Mouse (Mus musculus) layer of hippocampus, postnatal 10 days (tissue): ENCODE results near the gene Rnf213. TPM values are rescaled to one million over a fixed set of nuclear protein-coding genes. Genes with fewer than 3 reads are reported as not detected.
"Not testable (repeated sequence)": the region's sequence is repeated elsewhere in the genome, so short reads cannot be mapped to it uniquely, and the experiment has no call there.

Experiments
- DNase-seq, 2 experiments: peaks; one replicate each; pipeline ENCODE4 v3.0.0; 2021; ENCODE audit warnings: low spot score in 2 of 2
- long read RNA-seq: library from polyadenylated mRNA; stranded (forward); transcript quantifications from one replicate; pipeline ENCODE4 v2.0.0, GENCODE M21; 2023
- total RNA-seq, 2 experiments: library from RNA; stranded (reverse); gene quantifications; 2 replicates each; pipeline ENCODE4 v1.2.3; 2021

Rnf213 gene
- total RNA-seq: 1 to 10 TPM; 3.8 TPM
- long read RNA-seq: 0 reads

DNA sequence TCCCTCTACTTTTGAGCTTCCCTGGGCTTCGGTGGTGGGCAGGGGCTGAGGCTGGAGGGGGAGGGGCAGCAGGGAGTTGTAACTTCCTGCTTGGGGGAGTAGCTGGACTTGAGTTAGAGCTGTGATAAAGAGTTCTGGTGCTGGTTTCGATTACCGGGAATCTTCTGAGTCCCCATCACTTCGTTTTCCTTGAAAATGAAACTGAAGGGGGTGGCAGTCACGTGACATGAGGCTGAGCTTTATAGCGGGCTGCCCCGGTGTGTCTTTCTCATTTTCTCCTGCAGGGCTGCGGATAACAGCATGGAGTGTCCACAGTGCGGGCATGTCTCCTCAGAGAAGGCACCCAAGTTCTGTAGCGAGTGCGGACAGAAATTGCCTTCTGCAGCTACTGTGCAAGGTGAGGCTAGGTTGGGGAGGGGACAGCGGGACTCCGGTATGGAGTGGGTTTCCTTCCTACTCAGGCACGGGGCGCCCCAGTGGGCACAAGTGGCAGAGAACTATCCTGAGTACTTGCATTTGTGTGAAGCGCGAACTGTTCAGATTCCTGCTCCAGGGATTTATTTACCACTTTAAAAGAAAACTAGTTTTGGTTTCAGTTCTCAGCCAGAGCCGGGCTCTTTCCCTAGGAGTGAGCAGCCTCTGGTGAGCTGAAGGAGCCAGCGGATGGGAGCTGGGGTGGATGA lies at the start of gene Rnf213:
Rnf213 (plus strand) TSS at position 301 of the 683 bp plus-strand sequence.
- DNase-seq: peak; percentile 28 to 47

DNA sequence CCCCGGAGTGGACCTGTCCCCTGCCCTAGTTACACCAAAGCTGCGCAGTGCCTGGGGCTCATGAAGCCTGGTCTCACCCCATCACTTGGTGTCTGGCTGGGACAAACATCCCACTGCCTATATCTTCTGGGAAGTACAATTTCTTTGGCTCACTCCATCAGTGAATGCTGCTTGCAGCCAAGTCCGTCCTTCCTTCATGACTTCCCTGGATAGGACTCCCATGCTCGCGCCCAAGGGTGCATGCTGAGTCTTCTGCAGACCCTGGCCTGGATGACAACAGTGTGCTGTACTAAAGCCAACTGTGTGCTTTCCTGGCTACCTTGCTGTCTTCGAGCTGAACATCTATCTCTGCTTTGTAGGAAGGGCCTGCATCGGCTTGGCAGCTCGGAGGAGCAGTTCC lies 48.7 kb upstream of the Rnf213 start:
- DNase-seq: no peak

DNA sequence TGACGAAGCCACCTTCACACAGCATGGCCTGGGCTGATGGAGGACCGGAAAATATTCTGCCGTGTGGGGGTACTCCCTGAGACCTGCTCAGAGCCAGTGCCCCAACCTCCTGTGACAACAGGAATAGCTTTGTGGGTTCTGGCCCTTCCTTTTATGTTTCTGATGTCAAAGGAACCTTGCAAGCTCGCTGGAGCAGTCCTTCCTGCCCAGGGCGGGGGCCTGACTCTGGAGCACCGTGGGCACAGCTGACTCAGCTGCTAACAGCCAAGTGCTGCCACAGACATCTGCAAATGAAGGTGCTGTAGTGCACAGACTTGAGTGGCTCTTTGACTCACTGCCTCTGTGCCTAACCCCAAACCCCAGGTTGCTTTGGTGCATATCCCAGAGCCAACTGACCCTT lies 48.0 kb upstream of the Rnf213 start:
- no peak for DNase-seq

DNA sequence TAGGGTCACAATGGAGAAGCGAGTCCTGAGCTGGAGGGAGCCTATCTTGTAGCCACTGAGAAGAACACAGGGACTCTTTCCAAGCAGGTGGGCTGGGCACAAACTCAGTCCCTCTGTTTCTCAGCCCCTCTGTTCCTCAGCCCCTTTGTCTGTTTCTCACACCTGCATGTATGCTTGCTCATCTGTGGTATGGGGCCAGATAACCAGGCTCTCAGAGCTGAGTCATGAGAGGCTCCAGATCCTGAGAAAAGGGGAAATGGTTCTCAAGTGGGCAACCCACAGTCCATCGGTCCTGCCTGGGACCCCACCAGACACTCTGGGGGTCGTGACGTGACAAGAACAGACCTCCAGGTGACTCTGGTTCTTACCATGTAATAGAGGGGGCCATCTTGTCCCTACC lies 45.8 kb upstream of the Rnf213 start:
- no peak for DNase-seq

DNA sequence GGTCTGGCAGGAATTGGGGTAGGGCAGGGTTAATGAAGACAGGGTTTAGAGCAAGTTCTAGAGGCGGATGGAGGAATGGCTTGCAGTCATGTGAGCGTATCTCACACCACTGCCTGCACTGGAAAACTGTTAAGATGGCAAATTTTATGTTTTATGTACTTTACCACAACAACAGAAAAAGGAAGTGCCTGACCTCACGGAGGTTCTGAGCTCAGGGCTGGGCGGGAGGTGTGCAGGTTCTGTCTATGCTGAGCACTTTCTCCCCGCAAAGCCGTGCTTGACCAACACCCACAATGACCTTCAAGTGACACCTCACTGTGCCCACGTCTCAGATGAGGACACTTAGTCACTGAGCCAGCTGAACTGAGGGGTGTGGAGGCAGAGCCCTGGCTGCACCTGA lies 40.8 kb upstream of the Rnf213 start:
- DNase-seq: no peak

DNA sequence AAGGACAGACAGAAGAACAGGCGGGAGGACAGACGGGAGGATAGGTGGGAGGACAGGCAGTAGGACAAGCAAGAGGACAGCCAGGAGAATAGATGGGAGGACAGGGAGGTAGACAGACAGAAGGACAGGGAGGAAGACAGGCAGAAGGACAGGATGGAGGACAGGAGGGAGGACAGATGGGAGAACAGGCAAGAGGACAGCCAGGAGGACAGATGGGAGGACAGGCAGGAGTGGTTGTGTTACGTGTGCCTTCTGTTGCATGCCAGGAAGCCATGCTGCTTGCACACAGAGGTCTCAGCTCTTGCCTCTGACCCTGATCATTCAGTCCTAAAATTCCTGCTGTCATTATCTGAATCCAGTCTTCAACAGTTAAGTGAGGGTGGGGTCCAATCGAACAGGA lies 39.0 kb upstream of the Rnf213 start:
- DNase-seq: no peak

DNA sequence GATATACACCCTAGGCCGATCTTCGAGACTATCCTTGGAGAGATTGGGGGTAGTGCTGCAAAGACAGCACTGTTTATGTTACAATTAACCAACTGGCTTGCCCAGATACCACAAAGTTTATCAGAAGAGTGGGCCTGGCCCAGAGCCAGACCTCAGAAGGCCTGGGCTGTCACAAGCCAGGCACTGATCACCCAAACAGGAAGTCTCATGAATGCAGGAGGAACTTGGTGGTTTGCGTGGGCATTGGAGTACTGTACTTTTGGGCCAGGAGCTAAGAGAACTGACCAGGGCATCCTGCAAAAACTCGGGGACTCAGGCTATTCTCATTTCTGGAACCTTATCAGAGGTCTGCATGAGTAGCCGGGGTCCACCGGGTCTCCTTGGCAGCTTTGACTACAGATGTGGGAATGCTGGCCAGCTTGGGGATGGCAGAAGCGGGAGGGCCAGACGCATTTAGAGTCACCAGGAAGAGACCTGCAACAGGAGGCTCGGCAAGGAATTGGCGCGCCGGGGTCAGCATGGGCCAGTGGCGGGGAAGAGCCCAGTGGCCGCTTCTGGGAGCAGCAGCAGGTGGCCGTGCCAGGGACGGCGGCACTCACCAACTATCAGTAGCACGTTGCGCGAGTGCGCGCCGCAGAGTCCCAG lies 38.0 kb upstream of the Rnf213 start:
- peak; percentile 22 to 29 for DNase-seq

DNA sequence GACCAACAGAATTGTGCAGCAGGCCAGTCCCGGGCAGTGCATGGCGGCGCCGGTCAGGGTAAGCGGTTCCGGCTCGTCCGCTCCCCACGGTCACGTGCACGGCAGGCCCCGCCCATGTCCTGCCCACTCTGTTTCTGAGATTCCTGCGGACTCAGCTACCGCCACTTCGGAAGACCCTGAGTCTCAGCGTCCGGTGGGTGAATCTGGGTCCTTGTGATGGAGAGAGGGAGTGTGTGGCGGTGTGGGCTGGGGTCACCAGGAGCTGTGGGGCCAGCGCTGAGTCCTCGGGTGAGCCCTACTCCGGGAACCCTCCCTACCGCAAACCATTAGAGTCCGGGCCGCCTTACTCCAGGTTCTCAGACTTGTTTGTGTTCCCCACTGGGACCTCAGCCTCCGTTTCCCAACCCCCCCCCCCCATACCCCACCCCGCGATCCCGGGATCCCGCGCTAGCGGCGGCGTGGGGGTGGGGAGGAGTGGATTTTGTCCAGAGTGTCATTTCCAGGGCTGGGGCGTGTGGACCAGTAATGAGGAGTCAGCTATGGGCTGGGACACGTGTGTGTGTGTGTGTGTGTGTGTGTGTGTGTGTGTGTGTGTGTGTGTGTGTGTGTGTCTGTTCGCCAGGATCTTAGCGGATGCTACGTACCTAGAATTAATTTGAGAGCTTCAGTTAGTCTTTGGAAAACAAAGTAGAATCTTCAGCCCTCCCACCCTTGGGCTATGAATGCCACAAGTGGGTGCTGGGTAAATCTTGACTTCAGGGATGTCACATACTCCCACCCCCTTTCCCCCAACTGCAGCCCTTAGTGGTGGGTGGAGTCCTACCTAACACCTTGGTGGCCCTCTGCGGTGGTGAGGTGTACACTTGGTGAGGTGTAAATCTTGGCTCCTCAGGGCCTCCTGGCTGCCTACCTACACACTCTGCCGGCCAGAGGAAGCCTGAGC lies 37.2 kb upstream of the Rnf213 start, which contains the start of the genes Sgsh and Slc26a11:
Sgsh (minus strand) TSS at position 94 of the 943 bp plus-strand sequence.
Slc26a11 (plus strand) TSS at position 115 of the 943 bp plus-strand sequence.
- DNase-seq: peak; percentile 72 to 81

DNA sequence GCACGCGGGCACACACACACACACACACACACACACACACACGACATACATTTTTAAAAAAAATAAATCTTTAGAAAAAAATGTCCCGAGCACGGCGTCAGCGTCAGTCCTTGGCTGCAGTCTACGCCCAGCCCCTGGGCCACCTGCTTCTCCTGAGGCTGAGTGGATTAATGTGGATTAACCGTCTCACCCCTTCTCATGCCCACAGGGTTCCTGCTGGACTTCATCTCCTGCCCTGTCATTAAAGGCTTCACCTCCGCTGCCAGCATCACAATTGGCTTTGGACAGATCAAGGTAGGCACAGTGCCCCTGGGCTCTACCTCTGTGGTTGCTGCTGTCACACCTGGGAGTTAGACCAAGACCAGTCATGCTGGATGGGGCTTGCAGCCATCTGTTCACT lies 33.8 kb upstream of the Rnf213 start:
- DNase-seq: no peak

DNA sequence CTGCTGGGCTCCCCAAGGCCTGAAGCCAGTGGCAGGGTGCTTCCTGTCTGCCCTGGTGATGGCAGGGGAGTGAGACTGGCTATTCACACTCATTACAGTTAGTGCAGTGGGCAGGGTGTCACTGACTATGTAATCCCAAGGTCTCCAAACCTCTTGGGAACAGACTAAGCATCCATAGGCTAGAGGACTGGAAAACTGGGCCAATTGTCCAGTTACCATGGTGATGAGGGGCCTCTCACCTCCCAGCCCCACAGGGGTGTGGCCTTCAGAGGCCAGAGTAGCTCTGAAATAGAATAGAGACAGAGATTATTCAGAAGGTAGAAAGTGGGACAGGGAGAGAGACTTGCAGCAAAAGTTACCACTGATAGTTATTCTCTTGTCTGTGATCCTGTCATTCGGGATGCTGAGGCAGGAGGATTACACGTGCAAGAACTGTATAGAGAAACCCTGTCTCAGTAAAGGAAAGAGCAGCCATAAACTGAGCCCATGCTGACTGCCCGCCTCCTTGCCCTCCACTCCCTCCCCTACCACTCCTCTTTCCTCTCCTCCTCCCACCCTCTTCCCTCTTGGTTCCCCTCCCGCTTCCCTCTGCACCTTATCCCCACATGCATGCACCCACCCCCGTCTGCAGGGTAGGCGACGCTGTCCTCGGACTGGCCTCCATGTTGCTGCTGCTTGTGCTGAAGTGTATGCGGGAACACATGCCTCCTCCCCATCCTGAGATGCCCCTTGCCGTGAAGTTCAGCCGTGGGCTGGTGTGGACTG lies 29.9 kb upstream of the Rnf213 start:
- DNase-seq: no peak

DNA sequence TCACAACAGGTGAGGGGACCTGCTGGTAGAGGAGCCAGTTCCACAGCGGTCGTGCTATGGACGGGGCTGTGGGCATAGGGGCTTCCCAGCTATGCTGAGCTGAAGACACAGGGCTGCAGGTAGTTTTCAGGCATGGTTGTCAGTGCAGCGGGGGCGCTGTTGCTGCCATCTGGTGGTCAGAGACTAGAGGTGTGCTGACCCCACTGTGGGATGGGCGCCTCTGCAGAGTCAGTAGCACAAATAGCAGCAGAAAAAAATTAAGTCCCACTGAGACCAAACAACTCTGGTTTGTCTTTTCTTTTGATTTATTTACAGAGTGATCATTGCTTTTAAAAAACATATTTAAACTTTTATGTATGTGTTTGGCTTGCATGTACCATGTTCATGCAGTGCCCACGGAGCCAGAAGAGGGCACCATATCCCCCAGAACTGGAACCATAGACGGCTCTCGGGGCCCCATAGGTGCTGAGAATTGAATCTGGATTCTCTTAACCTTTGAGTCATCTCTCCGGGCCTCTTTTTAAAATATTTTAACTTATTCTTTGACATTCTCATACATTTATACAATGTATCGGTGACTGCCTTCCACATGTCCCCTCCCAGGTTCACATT lies 29.3 kb upstream of the Rnf213 start:
- DNase-seq: peak; percentile 68 to 78

DNA sequence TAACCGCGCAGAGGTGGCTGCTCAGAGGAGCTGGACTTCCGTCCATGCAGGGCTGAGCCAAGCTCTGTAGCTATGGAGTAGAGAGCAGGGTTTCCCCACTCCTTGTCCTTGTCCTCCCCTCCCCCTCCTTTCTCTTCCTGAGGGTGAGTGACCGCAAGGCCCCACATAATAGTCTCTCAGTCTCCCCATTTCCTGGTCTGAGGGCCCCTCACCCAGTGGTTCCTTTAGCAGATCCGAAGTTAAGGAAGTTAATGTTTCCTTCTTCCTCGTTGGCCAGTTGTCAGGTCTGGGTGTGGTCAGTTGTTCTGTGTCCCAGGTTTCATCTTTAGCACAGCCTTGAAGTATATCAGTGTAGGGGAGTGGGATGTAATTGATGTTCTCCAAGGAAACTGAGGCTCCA lies 17.5 kb upstream of the Rnf213 start:
- no peak for DNase-seq

DNA sequence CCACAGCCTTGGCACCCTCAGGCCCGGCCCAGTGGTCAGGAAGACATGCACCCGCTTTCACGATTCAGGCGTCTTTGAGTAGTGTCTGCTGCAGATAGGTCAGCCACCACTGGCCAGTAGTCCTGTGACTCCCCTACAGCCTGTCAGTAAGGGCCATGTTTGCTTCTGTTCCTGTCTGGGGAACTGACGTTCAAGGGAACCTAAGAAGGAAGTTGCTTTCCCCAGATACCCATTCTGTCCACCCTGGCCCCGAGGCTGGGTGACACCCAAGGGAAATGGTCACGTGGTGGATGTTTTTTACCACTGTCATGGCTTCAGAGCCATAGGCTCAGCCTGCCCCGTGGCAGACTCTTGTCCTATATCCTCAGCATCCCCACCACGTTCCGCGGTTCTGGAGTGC lies 15.6 kb upstream of the Rnf213 start:
- DNase-seq: no peak

DNA sequence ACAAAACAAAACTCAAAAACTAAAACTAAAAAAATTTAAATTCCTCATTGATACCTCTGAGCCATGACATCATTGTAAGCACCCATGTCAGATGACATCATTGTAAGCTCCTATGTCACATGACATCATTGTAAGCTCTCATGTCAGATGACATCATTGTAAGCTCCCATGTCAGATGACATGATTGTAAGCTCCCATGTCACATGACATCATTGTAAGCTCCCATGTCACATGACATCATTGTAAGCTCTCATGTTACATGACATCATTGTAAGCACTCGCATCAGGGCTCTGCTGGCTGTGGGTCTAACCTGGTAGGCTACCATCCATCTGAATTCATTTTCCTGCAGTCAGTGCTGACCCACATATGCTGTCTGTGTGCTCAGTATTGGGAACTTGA lies 14.3 kb upstream of the Rnf213 start:
- no peak for DNase-seq

DNA sequence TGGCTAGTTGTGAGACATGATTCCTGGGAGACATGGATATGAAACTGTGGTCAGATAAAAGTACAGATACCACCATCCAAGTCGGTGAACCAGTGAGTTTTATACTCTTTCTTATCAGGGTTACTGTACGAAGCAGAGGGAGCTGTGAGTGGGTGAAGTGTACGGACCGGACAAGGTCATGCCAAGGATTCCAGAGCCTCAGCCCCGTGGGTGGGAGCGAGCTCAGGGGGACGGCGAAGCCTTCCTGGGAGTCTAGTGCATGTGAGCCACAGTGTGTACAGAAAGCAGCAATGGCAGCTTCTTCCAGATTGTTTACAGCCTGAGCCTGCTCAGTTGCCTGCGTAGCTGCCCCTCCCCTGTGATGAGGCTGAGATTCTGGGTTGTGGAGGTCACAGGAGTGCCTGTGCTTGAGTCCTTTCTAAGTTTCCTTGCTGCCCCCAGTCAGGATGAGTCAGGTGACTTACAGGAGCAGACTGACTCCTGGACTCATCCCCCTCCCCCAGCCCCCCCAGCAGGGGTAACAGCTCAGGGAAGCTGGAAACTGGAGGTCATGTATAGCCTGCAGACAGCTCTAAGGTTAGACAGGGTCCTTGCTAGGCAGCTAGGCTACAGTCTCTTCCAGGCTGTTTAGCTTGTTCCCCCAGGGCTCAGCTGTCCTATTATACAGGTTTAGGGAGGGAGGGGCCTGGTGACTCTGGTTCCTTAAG lies 11.1 kb upstream of the Rnf213 start:
- DNase-seq: no peak

DNA sequence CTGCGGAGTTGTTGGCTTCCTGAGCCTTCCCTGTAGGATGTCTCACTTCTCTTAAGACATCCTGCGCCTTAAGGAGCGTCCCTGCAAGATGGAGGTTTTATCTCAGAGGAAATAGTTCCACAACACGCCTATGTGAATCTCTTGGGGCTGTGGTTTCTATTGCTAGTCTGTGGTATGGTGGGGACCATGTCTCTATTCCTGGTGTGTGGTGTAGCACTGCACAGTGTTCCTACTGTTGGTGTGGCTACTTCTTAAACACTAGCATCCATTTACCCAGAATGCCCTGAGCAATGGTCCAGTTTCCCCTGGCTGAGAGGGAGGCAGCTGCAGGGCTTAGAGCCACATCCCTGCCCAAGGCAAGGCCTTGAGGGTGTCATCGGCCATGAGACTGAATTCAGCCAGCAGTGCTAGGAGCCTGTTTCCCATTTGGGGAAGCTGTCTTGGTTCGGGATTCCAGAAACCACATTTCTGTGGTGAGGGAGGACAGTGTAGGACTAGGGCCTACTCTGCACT lies 10.5 kb upstream of the Rnf213 start:
- no peak for DNase-seq

DNA sequence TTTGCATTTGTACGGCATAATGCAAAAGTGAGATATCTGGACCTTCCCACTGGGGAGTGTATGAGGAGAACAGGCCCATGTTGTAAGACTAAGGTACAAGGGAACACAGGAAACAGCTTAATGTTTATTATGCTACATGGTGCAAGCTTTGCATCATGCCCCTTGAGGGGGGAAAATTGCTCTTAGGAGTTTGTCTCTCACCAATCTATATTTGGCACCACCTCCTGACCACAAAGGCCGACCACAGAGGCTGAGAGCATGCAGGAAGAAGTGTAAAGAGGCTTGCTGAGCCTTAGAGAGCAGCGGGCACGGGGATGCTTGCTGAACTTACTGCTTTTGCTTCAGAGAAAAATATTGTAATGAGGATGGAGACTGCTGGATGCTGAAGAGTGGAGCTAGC lies 8.0 kb upstream of the Rnf213 start:
- DNase-seq: no peak

DNA sequence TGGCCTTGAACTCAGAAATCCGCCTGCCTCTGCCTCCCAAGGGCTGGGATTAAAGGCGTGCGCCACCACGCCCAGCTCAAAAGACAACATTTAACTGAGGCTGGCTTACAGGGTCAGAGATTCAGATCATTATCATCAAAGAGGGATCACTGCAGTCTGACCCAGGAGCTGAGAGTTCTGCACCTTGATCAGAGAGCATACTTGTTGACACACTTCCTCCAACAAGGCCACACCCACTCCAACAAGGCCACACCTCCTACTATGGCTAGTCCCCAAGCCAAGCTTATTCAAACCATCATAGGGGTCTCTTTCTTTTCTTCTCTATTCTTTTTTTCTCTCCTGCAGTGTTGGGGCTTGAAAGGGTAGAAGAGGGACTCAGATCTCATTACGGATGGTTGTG lies 6.6 kb upstream of the Rnf213 start:
- DNase-seq: no peak

DNA sequence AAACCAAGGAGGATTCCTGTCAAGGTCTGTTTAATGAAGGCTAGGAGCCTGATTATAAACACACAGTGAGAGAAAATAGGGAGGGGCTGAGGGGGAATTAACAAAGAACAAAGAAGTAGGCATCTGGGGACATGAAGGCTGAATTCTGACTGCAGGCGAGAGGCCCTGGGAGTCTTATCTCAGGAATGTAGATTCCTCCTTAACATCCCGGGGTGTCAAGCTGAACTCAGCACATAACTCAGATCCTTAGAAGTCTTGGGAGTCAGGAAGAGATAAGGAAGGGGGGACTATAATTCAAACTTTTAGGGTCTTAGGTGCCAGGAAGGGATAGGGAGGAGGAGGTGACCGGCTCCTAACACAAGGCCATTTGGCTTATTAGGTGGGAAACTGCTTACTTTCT lies 5.6 kb upstream of the Rnf213 start:
- not testable (repeated sequence) for DNase-seq

DNA sequence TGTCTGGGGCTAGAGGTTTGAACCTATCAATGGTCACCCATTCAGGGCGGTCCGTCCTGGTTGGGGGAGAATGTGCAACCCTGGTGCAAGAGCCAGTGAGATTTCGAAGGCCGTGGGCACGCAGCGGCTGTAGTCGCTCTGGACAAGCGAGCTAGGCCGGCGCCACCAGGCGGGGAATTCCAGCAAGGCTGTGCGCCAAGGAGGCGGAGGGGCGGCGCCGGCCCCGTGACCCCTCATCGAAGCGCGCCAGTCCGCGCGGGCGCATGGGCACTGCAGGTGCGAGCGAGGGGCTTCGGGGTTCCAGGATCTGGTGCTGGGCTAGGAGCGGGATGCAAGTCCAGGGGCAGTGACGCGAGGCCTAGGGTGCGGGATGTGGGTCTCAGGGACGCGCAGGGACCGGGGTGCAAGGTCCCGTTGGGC lies 3.0 kb upstream of the Rnf213 start:
- peak; percentile 70 to 79 for DNase-seq
